ENCODE assay signal across 21 mouse cellular contexts in the genomic region with DNA sequence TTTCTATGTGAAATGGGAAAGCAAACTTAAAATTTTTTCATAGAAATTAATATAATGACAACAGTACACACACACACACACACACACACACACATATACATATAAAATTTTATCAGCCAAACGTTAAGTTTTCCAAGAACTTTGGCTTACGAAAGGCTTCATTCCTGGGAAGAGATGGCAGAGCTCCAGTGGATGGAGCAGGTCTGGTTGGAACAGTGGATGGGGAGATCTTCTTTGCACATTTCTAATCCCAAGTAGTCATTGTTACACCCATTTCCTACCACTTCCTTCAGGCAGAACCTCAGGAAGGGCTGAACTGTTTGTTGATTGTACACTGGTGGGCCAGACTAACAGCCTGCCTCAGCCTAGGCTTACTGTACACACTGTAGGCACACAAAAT.
DNase-seq lines count a peak whose midpoint lies in the region; ATAC-seq and TF ChIP-seq lines count a peak whose summit lies in the region.
"Had no signal": no experiment of that assay in that cellular context is flagged by ENCODE, and none has a peak within 500 bp of the region (broad histone marks: within the 10 kb centered on the region; RNA-seq: fewer than 3 reads in every experiment).

No protein-coding gene starts in this region.

- 52% methylated on average over 2 of the region's 2 CpGs for WGBS in kidney, adult 2 months
- 93% methylated on average over 2 of the region's 2 CpGs for WGBS in kidney, embryonic 14.5 days
- 60% methylated on average over 2 of the region's 2 CpGs for WGBS in lung, embryonic 15.5 days
- WGBS in lung, adult 2 months = 33% methylated on average over 2 of the region's 2 CpGs

- no peaks in the 10 kb centered on the region for H3K9me3 ChIP-seq in kidney, embryonic 14.5 days (ENCODE audit: control insufficient read depth, low read length)
- no peaks in the 10 kb centered on the region for H3K9me3 ChIP-seq in lung, embryonic 15.5 days
- H3K9me3 ChIP-seq: embryonic facial prominence, embryonic 13.5 days; forebrain, embryonic 12.5 days; hindbrain, embryonic 12.5 days had no signal

- no peak overlapping the region for H3K27ac ChIP-seq in kidney, adult 2 months (ENCODE audit: insufficient read depth, low read depth, low read length)
- H3K27ac ChIP-seq in kidney, embryonic 14.5 days (ENCODE audit: low read depth, low read length) = no peak overlapping the region
- peak overlapping the region; percentile 43; the same call in 1 of the 2 replicates for H3K27ac ChIP-seq in lung, embryonic 15.5 days
- H3K27ac ChIP-seq: embryonic facial prominence, embryonic 13.5 days; forebrain, embryonic 12.5 days; hindbrain, embryonic 12.5 days had no signal

- peak; percentile 89 for DNase-seq in heart, adult 11 months
- DNase-seq in heart, postnatal 36 days = no peak
- peak; percentile 45 for DNase-seq in kidney, adult 2 months
- DNase-seq in lung, adult 2 months = no peak
- DNase-seq in NIH3T3 (ENCODE audit: low read depth) = peak; percentile 63
- DNase-seq: adrenal gland, postnatal 14 days; B cell, adult 2 months; cerebellum, adult 11-12 months; cerebellum, adult 9-10 months; cerebellum, postnatal 25 days; gastrocnemius, postnatal 10 days; heart, postnatal 4 days had no signal

- no peaks in the 10 kb centered on the region for H3K36me3 ChIP-seq in kidney, adult 2 months (ENCODE audit: control insufficient read depth, insufficient read depth, low read length)
- peaks cover 8% of the 10 kb centered on the region; the same call in 1 of the 2 replicates for H3K36me3 ChIP-seq in kidney, embryonic 14.5 days (ENCODE audit: control insufficient read depth, insufficient read depth, low read length)
- no peaks in the 10 kb centered on the region for H3K36me3 ChIP-seq in lung, embryonic 15.5 days

- H3K4me2 ChIP-seq in kidney, embryonic 14.5 days (replicated peaks; ENCODE audit: low read depth, low read length) = no peak overlapping the region
- no peak overlapping the region for H3K4me2 ChIP-seq in lung, embryonic 15.5 days
- H3K4me2 ChIP-seq: embryonic facial prominence, embryonic 13.5 days; forebrain, embryonic 12.5 days; hindbrain, embryonic 12.5 days had no signal

- H3K4me1 ChIP-seq in kidney, adult 2 months (ENCODE audit: control insufficient read depth, insufficient read depth, low read length) = peaks cover 3% of the 10 kb centered on the region; the same call in 1 of the 2 replicates
- peaks cover 5% of the 10 kb centered on the region; the same call in 1 of the 2 replicates for H3K4me1 ChIP-seq in kidney, embryonic 14.5 days (ENCODE audit: control insufficient read depth, insufficient read depth, low read length)
- H3K4me1 ChIP-seq in lung, embryonic 15.5 days = peaks cover 44% of the 10 kb centered on the region
- peaks cover 33% of the 10 kb centered on the region for H3K4me1 ChIP-seq in lung, adult 2 months (ENCODE audit: control insufficient read depth, insufficient read depth, low read length)
- H3K4me1 ChIP-seq: forebrain, embryonic 12.5 days had no signal

- no peak for TF ChIP-seq POLR2A in kidney, adult 2 months (IDR thresholded peaks at IDR 0.05; ENCODE audit: low read depth, low read length)
- TF ChIP-seq POLR2A in lung, adult 2 months (IDR thresholded peaks at IDR 0.05; ENCODE audit: borderline replicate concordance, extremely low read depth, low read depth, low read length) = no peak

- intact Hi-C loops in heart, postnatal 36 days (cut with DNase I) = no loop called here

- no peak overlapping the region for H3K4me3 ChIP-seq in kidney, adult 2 months (ENCODE audit: insufficient read depth, low read depth, low read length)
- H3K4me3 ChIP-seq in kidney, embryonic 14.5 days (ENCODE audit: low read length) = no peak overlapping the region
- H3K4me3 ChIP-seq in lung, embryonic 15.5 days = no peak overlapping the region
- no peak overlapping the region for H3K4me3 ChIP-seq in lung, adult 2 months (replicated peaks; ENCODE audit: extremely low read depth, low read depth, low read length)
- H3K4me3 ChIP-seq: embryonic facial prominence, embryonic 13.5 days; forebrain, embryonic 12.5 days; hindbrain, embryonic 12.5 days had no signal

- no peak for TF ChIP-seq CTCF in kidney, adult 2 months (conservative IDR thresholded peaks at IDR 0.05; ENCODE audit: insufficient read depth, insufficient read length, low read depth, low read length)
- TF ChIP-seq CTCF in lung, adult 2 months (IDR thresholded peaks at IDR 0.05; ENCODE audit: insufficient read depth, low read length) = no peak

- H3K9ac ChIP-seq in kidney, embryonic 14.5 days (ENCODE audit: low read depth, low read length) = no peak overlapping the region
- H3K9ac ChIP-seq in lung, embryonic 15.5 days = no peak overlapping the region
- H3K9ac ChIP-seq: embryonic facial prominence, embryonic 13.5 days; forebrain, embryonic 12.5 days; hindbrain, embryonic 12.5 days had no signal

- H3K27me3 ChIP-seq in kidney, adult 2 months (replicated peaks; ENCODE audit: control insufficient read depth, insufficient read depth, low read length) = no peaks in the 10 kb centered on the region
- no peaks in the 10 kb centered on the region for H3K27me3 ChIP-seq in kidney, embryonic 14.5 days (ENCODE audit: control insufficient read depth, insufficient read depth, low read length)
- H3K27me3 ChIP-seq in lung, embryonic 15.5 days = no peaks in the 10 kb centered on the region
- H3K27me3 ChIP-seq: embryonic facial prominence, embryonic 13.5 days; forebrain, embryonic 12.5 days; hindbrain, embryonic 12.5 days; Patski had no signal

- no peak for ATAC-seq in kidney, embryonic 14.5 days (ENCODE audit: low FRiP score, low TSS enrichment)
- ATAC-seq in lung, embryonic 15.5 days (ENCODE audit: borderline replicate concordance, extremely low read depth, low FRiP score, low TSS enrichment) = no peak
- ATAC-seq: activated CD4-positive, CD25-positive, alpha-beta regulatory T cell, adult 4 months; forebrain, embryonic 16.5 days; hindbrain, embryonic 16.5 days; Patski had no signal

Comparison
In these comparisons a context has a peak if more than half of its experiments do, and no peak if none do; other contexts are left out.
1. DNase-seq: peak in heart, adult 11 months (single experiment), kidney, adult 2 months (single experiment) and NIH3T3 (single experiment); none in heart, postnatal 36 days (0 of 2) and lung, adult 2 months (single experiment).